Mouse (Mus musculus) MEL (cell line): Measurements from ENCODE around the gene Brf1.

Experiments
- CTCF ChIP-seq, 3 experiments: IDR thresholded peaks in 2 of 3; conservative IDR thresholded peaks in 1 of 3; 2 replicates each; pipeline ENCODE4 v1.5.1; 2011 to 2012; ENCODE audit warnings: low read length in 3 of 3, low read depth in 2 of 3, mild to moderate bottlenecking in 2 of 3, improper control_type of control experiment in 1 of 3, inconsistent platforms in 1 of 3, mixed read lengths in 1 of 3, moderate library complexity in 1 of 3; ENCODE audit not compliant: control insufficient read depth in 1 of 3, insufficient read depth in 1 of 3, poor library complexity in 1 of 3, severe bottlenecking in 1 of 3
- E2F4 ChIP-seq: IDR thresholded peaks from 2 replicates; pipeline ENCODE4 v1.6.1; 2011; ENCODE audit warnings: low read depth, low read length, improper control_type of control experiment, borderline replicate concordance
- ETS1 ChIP-seq: IDR thresholded peaks from 2 replicates; pipeline ENCODE4 v1.6.1; 2012; ENCODE audit warnings: low read depth, mild to moderate bottlenecking, inconsistent platforms, low read length, improper control_type of control experiment, moderate library complexity
- GATA1 ChIP-seq: IDR thresholded peaks from 2 replicates; pipeline ENCODE4 v1.6.1; 2011; ENCODE audit warnings: low read depth, low read length, improper control_type of control experiment
- MAFK ChIP-seq: IDR thresholded peaks from 2 replicates; pipeline ENCODE4 v1.6.1; 2011; ENCODE audit warnings: low read depth, mild to moderate bottlenecking, low read length, improper control_type of control experiment, borderline replicate concordance
- POLR2A ChIP-seq, 2 experiments: IDR thresholded peaks; 2 replicates each; pipeline ENCODE4 v1.6.1; 2011 to 2012; ENCODE audit warnings: low read length in 2 of 2, mild to moderate bottlenecking in 2 of 2, control low read depth in 1 of 2, improper control_type of control experiment in 1 of 2, low read depth in 1 of 2, moderate library complexity in 1 of 2; ENCODE audit not compliant: control insufficient read depth in 1 of 2, insufficient read depth in 1 of 2, poor library complexity in 1 of 2
- SIN3A ChIP-seq: IDR thresholded peaks from 2 replicates; pipeline ENCODE4 v1.6.1; 2012; ENCODE audit warnings: low read length, improper control_type of control experiment, inconsistent platforms
- TAL1 ChIP-seq: IDR thresholded peaks from 2 replicates; pipeline ENCODE4 v1.6.1; 2012; ENCODE audit warnings: mild to moderate bottlenecking, inconsistent platforms, low read length, moderate library complexity, mixed read lengths
- USF1 ChIP-seq: IDR thresholded peaks from 2 replicates; pipeline ENCODE4 v1.6.1; 2014; ENCODE audit warnings: low read depth, mild to moderate bottlenecking, inconsistent platforms, low read length, improper control_type of control experiment, moderate library complexity

DNA sequence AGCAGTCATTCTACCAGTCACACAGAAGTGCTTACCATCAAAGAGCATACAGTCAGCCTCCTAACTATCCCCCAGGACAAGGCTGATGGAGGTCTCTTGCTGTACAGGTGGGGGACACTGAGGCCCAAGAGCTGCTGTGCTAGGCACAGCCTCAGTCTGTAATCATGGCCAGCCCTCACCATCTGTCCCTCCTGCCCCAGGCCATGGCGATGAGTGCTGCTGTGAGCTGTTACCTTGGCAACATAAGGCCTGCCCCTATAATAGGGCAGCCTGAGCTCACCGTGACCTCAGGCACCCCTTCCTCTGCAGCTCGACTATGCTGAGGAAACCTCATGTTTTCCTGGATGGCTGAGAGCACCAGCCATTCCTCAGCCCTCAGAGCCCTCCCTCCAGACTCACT lies 78.0 kb downstream of the Brf1 start:
- TF ChIP-seq TAL1 (no peak), POLR2A (IDR thresholded peaks at IDR 0.05; ENCODE audit: control insufficient read depth in 1 of 2, insufficient read depth in 1 of 2, low read depth in 1 of 2, low read length in 2 of 2, poor library complexity in 1 of 2) (no peak), MAFK (no peak), E2F4 (no peak), GATA1 (no peak), CTCF (IDR thresholded peaks at IDR 0.05 in 2 of 3, conservative IDR thresholded peaks at IDR 0.05 in 1 of 3; ENCODE audit: control insufficient read depth in 1 of 3, insufficient read depth in 1 of 3, low read depth in 2 of 3, low read length in 3 of 3, poor library complexity in 1 of 3, severe bottlenecking in 1 of 3) (no peak), USF1 (no peak), SIN3A (no peak), ETS1 (no peak)
